ENCODE assay signal across 22 mouse cellular contexts in genomic region chr6:59935046-59935445, GRCm38 (mm10).
"Had no signal": no experiment of that assay in that cellular context is flagged by ENCODE, and none has a peak within 500 bp of the region (broad histone marks: within the 10 kb centered on the region; RNA-seq: fewer than 3 reads in every experiment).

No protein-coding gene starts in this region.

- H3K9ac ChIP-seq: liver, embryonic 14.5 days; liver, postnatal 0 days; lung, embryonic 14.5 days; neural tube, embryonic 12.5 days; neural tube, embryonic 15.5 days had no signal

- H3K4me2 ChIP-seq: lung, embryonic 14.5 days; neural tube, embryonic 12.5 days; neural tube, embryonic 15.5 days had no signal

- H3K4me3 ChIP-seq: layer of hippocampus, adult 2 months; megakaryocyte, embryonic 14.5 days; midbrain, embryonic 10.5 days; neural tube, embryonic 12.5 days; neural tube, embryonic 15.5 days had no signal

- H3K4me1 ChIP-seq: megakaryocyte, embryonic 14.5 days; midbrain, embryonic 10.5 days; neural tube, embryonic 12.5 days; neural tube, embryonic 15.5 days had no signal

- H3K27ac ChIP-seq: kidney, postnatal 0 days; layer of hippocampus, adult 2 months; liver, embryonic 14.5 days; midbrain, embryonic 10.5 days; neural tube, embryonic 12.5 days; neural tube, embryonic 15.5 days; stomach, postnatal 0 days had no signal

- H3K27me3 ChIP-seq: megakaryocyte, embryonic 14.5 days; neural tube, embryonic 12.5 days; neural tube, embryonic 15.5 days had no signal

- DNase-seq: kidney, adult 2 months; kidney, postnatal 25 days; layer of hippocampus, adult 9-11 months; liver, postnatal 0 days; lung, embryonic 14.5 days; lung, postnatal 36 days; midbrain, embryonic 14.5 days; right cerebral cortex, adult 18-20 months; right cerebral cortex, postnatal 14 days; right cerebral cortex, postnatal 4 days; thymus, adult 2 months; thymus, postnatal 14 days; thymus, postnatal 4 days had no signal

- H3K36me3 ChIP-seq: midbrain, embryonic 10.5 days; neural tube, embryonic 12.5 days; neural tube, embryonic 15.5 days had no signal

- ATAC-seq: liver, postnatal 0 days; lung, postnatal 0 days had no signal

- H3K9me3 ChIP-seq: megakaryocyte, embryonic 14.5 days; midbrain, embryonic 10.5 days; neural tube, embryonic 12.5 days; neural tube, embryonic 15.5 days had no signal
